Mouse (Mus musculus) liver, postnatal 0 days (tissue): ENCODE data around the gene Snap47. TPM values are rescaled to one million over a fixed set of nuclear protein-coding genes. Genes with fewer than 3 reads are reported as not detected.
A peak's percentile ranks its signal among the peaks of the same experiment; 100 is the strongest.

Experiments used
- ATAC-seq: fragments of 200-750 bp; cut with Nextera tagmentation; 2 replicates; pipeline ENCODE4 v1.8.0; 2017; ENCODE audit warnings: mild to moderate bottlenecking, moderate library complexity
- DNase-seq: peaks from one replicate; pipeline ENCODE4 v3.0.0-alpha.2; 2016
- H3K27ac ChIP-seq: fragments of 300-500 bp; sonication (generic); 2 replicates; pipeline ENCODE4 v1.5.1; 2014; ENCODE audit warnings: antibody characterized with exemption, moderate library complexity, mild to moderate bottlenecking, low read depth
- H3K27me3 ChIP-seq: fragments of 300-500 bp; sonication (generic); 2 replicates; pipeline ENCODE4 v1.6.1; 2014; ENCODE audit warnings: low read length, control low read depth, mixed read lengths; ENCODE audit not compliant: insufficient read depth
- H3K36me3 ChIP-seq: fragments of 300-500 bp; sonication (generic); replicated peaks from 2 replicates; pipeline ENCODE4 v1.6.1; 2014; ENCODE audit warnings: mild to moderate bottlenecking, control low read depth, low read length, moderate library complexity, mixed read lengths; ENCODE audit not compliant: insufficient read depth
- H3K4me1 ChIP-seq: fragments of 300-500 bp; sonication (generic); 2 replicates; pipeline ENCODE4 v1.6.1; 2014; ENCODE audit warnings: antibody characterized with exemption, mild to moderate bottlenecking, control low read depth; ENCODE audit not compliant: insufficient read depth
- H3K4me2 ChIP-seq: fragments of 300-500 bp; sonication (generic); 2 replicates; pipeline ENCODE4 v1.6.1; 2014; ENCODE audit warnings: low read depth, mild to moderate bottlenecking, low read length, moderate library complexity, mixed read lengths
- H3K4me3 ChIP-seq: fragments of 300-500 bp; sonication (generic); 2 replicates; pipeline ENCODE4 v1.5.1; 2014; ENCODE audit warnings: low read depth, low read length
- H3K9ac ChIP-seq: fragments of 300-500 bp; sonication (generic); replicated peaks from 2 replicates; pipeline ENCODE4 v1.6.1; 2014; ENCODE audit warnings: mild to moderate bottlenecking, moderate library complexity
- H3K9me3 ChIP-seq: fragments of 300-500 bp; sonication (generic); 2 replicates; pipeline ENCODE4 v1.6.1; 2016; ENCODE audit warnings: mild to moderate bottlenecking, control low read depth, low read length, mixed read lengths
- CTCF ChIP-seq: sonication (generic); IDR thresholded peaks from 2 replicates; pipeline ENCODE4 v1.5.1; 2016; ENCODE audit warnings: antibody characterized with exemption, low read depth
- EP300 ChIP-seq: IDR thresholded peaks from 2 replicates; pipeline ENCODE4 v1.6.1; 2016; ENCODE audit warnings: antibody characterized with exemption, low read depth, mild to moderate bottlenecking
- WGBS: fragments of 180-500 bp; shearing (Covaris S2); extraction: QIAGEN DNeasy Blood & Tissue Kit; methylation state at CpG from one replicate; pipeline ENCODE4 v1.1.7; 2014; ENCODE audit not compliant: insufficient replicate concordance; 5-methylcytosine and 5-hydroxymethylcytosine counted together
- polyA plus RNA-seq: library from polyadenylated mRNA; unstranded; fragments of >200 nt; fragmentation: Nextera tagmentation; extraction: Ambion mirVana; gene quantifications from 2 replicates; pipeline ENCODE4 v1.2.1, GENCODE M21; 2015

Gene Snap47
- polyA plus RNA-seq, 1 experiment from 2014 or later: 32.4 TPM

- TF ChIP-seq CTCF (no peak), EP300 (no peak)
- Histone ChIP-seq H3K4me1 (no peaks in the 10 kb centered on the region), H3K36me3 (no peaks in the 10 kb centered on the region), H3K9me3 (no peaks in the 10 kb centered on the region), H3K4me2 (no peak overlapping the region), H3K4me3 (no peak overlapping the region), H3K27me3 (no peaks in the 10 kb centered on the region), H3K27ac (0 out of 2 replicates have a peak overlapping the region, but pooled peaks have one; percentile 16), H3K9ac (no peak overlapping the region)
- DNase-seq: no peak
- WGBS: 24% methylated on average over 22 of the region's 22 CpGs
- no peak; the same call in 1 of the 2 replicates for ATAC-seq
These were observed 53.2 kb downstream of the Snap47 start for GRCm38 (mm10) chr11:59397536-59398371.

- TF ChIP-seq CTCF (no peak), EP300 (no peak)
- Histone ChIP-seq H3K9ac (no peak overlapping the region), H3K4me2 (no peak overlapping the region), H3K4me3 (no peak overlapping the region), H3K27ac (no peak overlapping the region), H3K36me3 (no peaks in the 10 kb centered on the region), H3K9me3 (no peaks in the 10 kb centered on the region), H3K4me1 (no peaks in the 10 kb centered on the region), H3K27me3 (no peaks in the 10 kb centered on the region)
- ATAC-seq (no peak), DNase-seq (no peak)
- WGBS: 60% methylated on average over 5 of the region's 5 CpGs
These were observed 56.5 kb downstream of the Snap47 start for GRCm38 (mm10) chr11:59394451-59394850.

GRCm38 (mm10) chr11:59393591-59393990, 57.4 kb downstream of the Snap47 start:
- TF ChIP-seq CTCF (no peak), EP300 (no peak)
- H3K4me2 ChIP-seq: no peak overlapping the region
- no peak for ATAC-seq
- DNase-seq: no peak
- H3K27me3 ChIP-seq: no peaks in the 10 kb centered on the region
- H3K36me3 ChIP-seq: no peaks in the 10 kb centered on the region
- no peak overlapping the region for H3K9ac ChIP-seq
- WGBS: 70% methylated on average over 9 of the region's 9 CpGs
- no peak overlapping the region for H3K27ac ChIP-seq
- no peaks in the 10 kb centered on the region for H3K4me1 ChIP-seq
- no peak overlapping the region for H3K4me3 ChIP-seq
- H3K9me3 ChIP-seq: no peaks in the 10 kb centered on the region

- DNase-seq (no peak), ATAC-seq (no peak)
- 45% methylated on average over 6 of the region's 6 CpGs for WGBS
- H3K27ac ChIP-seq: no peak overlapping the region
- H3K9me3 ChIP-seq: no peaks in the 10 kb centered on the region
- H3K27me3 ChIP-seq: no peaks in the 10 kb centered on the region
- H3K36me3 ChIP-seq: no peaks in the 10 kb centered on the region
- H3K9ac ChIP-seq: no peak overlapping the region
- no peak overlapping the region for H3K4me2 ChIP-seq
- no peak overlapping the region for H3K4me3 ChIP-seq
- no peak for TF ChIP-seq CTCF
- no peaks in the 10 kb centered on the region for H3K4me1 ChIP-seq
These were observed 58.7 kb downstream of the Snap47 start for GRCm38 (mm10) chr11:59392300-59392699.

- TF ChIP-seq CTCF (no peak), EP300 (no peak)
- Histone ChIP-seq H3K4me2 (no peak overlapping the region), H3K9me3 (no peaks in the 10 kb centered on the region), H3K27ac (no peak overlapping the region), H3K4me1 (no peaks in the 10 kb centered on the region), H3K4me3 (no peak overlapping the region), H3K9ac (no peak overlapping the region), H3K36me3 (no peaks in the 10 kb centered on the region), H3K27me3 (no peaks in the 10 kb centered on the region)
- DNase-seq: no peak
- 74% methylated on average over 9 of the region's 9 CpGs for whole genome bisulfite sequencing
- no peak for ATAC-seq
These were observed 60.5 kb downstream of the Snap47 start for GRCm38 (mm10) chr11:59390470-59390869.

- no peaks in the 10 kb centered on the region for H3K27me3 ChIP-seq
- no peak overlapping the region for H3K4me2 ChIP-seq
- no peak for TF ChIP-seq EP300
- TF ChIP-seq CTCF: no peak
- ATAC-seq (no peak), DNase-seq (no peak)
- H3K4me1 ChIP-seq: no peaks in the 10 kb centered on the region
- 44% methylated on average over 4 of the region's 4 CpGs for WGBS
- H3K27ac ChIP-seq: no peak overlapping the region
- H3K4me3 ChIP-seq: no peak overlapping the region
- H3K9ac ChIP-seq: no peak overlapping the region
- no peaks in the 10 kb centered on the region for H3K36me3 ChIP-seq
- no peaks in the 10 kb centered on the region for H3K9me3 ChIP-seq
These were observed 61.4 kb downstream of the Snap47 start for GRCm38 (mm10) chr11:59389617-59390016.
